Mouse (Mus musculus): ENCODE data around the gene Fam8a1.

Fam8a1 gene

GRCm38 (mm10) chr13:46674601-46675000 is 5.3 kb downstream of the Fam8a1 start:
- DNase-seq (ENCODE audit: low read depth, low spot score), result no peak

DNA sequence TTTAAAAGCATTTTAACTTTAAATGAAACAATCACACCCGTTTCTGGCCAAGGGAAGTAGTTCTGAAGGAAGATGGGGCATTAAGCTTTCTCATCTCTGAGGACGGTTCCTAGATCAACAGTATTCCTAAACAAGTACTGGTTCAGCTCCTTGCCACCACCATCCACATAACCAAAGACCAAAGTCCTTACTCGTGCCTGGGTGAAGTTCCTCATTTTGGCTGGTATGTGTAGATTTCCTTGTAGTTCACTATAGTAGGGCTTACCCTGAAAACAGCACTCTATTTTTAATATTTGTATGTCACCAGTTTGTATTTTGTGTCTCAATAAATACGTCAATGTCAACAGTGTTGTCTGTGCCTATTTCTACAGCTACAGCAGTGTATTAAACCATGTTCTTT is 8.4 kb downstream of the Fam8a1 start:
- DNase-seq (ENCODE audit: low read depth, low spot score), result no peak

DNA sequence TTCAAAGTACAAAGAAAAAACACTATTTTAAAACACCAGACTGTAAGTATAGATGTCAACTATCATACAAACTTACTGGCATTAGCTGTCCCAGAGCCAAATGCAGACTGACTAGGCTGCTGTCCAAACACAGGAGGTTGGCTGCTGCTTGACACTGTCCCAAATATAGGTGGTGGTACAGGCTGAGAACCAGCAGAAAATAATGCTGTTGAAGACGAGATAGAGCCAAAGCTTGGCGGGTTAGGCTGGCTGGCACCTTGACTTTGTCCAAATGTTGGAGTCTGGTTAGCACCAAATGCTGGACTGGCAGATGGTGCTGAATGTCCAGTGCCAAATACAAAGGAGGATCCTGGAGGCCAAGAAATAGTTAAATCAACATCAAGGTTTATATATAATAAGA is 13.6 kb downstream of the Fam8a1 start:
- DNase-seq (ENCODE audit: low read depth, low spot score), result no peak

DNA sequence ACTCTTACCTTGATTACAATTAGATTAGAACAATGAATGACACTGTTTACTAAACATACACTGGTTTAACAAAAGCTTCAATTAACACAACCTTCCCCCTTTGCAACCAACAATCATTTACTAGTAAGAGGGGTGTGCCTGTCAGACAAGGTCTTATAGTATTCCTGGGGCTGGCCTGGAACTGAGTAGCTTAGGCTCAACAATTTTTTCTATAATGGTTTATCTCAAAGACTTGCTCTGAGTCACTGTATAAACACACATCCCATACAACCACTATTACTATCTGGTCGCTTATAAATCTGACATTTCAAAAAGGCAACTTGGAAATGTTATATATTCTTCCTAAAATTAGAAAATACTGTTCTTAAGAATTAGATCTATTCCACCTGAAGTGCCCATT is 14.0 kb downstream of the Fam8a1 start:
- DNase-seq (ENCODE audit: low read depth, low spot score), result no peak

- DNase-seq (ENCODE audit: low read depth, low spot score), result no peak
Observed at GRCm38 (mm10) chr13:46690559-46691241, 21.4 kb downstream of the Fam8a1 start.

DNA sequence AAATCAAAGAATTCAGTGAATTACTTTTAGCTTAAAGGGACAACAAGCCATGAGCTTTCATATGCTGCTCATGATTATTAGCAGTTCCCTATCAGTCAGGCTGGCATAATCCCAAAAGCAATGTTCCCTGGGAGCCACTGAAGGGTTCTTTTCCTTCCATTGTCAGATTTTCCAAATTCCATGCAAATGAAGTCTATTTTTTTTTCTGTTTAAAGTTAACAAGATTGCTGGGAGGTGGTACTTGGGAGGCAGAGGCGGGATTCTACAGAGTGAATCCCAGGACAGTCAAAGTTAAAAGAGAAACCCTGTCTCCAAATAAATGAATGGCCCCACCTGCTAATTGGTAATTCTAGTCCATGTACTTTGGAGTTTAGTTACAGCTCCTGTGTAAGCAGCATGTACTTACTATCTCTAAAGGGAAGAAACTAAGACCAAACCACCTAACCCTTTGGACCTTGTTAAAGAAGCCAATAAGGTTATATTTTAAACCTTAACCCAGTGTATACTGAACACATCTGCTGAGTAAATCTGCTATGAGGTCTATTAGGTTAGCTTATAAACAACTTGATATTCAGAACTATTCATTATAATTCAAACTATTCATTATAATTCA is 26.1 kb downstream of the Fam8a1 start:
- no peak for DNase-seq (ENCODE audit: low read depth, low spot score)

DNA sequence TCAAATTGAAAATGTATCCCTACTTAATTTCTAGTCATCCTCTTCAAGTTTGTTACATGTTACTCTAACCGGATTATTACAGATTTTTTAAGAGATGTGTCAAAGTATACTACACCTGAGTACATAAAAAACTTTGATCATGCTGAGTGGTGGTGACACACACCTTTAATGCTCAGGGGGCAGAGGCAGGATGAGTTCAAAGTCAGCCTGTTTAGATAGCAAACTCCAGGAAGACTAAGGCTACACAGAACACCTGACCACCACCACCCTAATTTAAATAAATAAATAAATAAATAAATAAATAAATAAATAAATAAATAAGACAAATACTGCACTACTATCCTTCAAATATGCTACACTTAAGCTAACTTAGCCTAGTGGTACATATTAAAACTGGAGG is 26.6 kb downstream of the Fam8a1 start:
- no peak for DNase-seq (ENCODE audit: low read depth, low spot score)

GRCm38 (mm10) chr13:46696788-46697187 is 27.5 kb downstream of the Fam8a1 start:
- no peak for DNase-seq (ENCODE audit: low read depth, low spot score)

DNA sequence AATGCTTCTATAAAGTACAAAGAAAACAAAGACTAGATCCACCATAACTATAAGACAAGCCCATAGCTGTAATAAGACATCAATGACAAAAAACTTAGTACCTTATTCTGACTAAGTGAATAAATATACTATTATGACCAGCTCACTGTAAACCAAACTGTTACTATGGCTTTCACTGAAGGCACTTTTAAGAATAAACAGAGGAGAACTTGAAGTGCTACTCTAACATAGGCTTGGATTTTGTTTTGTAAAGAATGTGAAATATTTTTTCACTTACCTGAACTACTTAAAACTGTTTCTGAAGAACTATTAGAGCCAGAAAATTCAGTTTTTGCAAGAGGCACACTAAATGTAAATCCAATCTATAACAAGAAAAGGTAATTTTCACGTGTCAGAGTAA is 30.1 kb downstream of the Fam8a1 start:
- no peak for DNase-seq (ENCODE audit: low read depth, low spot score)

DNA sequence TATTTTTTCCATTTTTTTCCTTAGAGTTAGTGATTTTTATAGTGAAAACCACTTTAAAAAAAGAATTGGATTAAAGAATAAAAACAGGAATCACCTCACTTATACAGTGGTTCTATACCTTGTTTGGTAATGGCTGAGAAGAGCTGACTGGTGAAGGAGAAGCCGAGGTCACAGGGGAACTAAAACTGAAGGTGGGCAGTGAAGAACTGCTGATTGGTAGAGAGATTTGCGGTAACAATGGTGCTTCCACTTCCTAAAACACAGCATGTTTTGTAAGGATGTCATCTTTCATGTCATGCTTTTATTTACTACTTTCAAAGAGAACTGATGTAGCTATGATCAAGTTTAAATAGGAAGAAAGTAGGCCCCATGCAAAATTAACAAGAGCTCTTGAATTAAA is 32.2 kb downstream of the Fam8a1 start:
- DNase-seq (ENCODE audit: low read depth, low spot score), result no peak

DNA sequence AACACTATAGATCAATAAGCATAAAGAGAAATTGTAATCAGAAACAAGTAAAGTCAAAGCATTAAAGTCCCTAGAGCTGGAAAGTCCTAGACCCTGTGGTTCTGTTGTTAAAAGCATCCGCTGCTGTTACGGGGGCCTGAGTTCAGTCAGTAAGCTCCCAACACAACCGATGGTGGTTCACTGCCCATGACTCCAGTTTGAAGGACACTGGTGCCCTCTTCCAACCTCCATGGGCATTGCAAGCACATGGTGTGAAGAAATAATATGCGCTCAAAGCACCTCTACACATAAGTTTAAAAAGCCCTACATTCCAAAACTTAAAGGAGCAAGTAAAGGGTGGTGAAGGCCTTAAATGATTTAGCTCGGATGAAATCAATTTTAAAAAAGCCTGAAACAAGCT is 33.8 kb downstream of the Fam8a1 start:
- DNase-seq (ENCODE audit: low read depth, low spot score), result no peak

DNA sequence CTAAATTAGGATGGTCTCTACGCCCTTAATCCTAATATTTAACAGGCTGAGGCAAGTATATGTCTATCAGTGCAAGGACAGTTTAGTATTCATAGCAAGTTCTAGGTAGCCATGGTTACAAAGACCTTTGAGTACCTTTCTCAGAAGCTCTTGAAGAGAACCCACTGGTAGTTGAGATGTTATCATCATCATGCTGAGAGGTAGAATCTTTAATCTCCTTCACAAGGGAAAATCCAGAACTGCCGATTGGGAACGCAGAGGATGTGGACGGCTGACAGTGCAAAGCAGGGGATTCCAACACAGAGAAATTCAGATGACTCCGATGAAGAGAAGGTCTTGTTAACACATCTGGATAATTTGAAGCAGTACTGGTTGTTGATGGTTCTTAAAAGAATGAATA is 44.2 kb downstream of the Fam8a1 start:
- DNase-seq (ENCODE audit: low read depth, low spot score), result no peak

GRCm38 (mm10) chr13:46715976-46716639 is 46.8 kb downstream of the Fam8a1 start:
- DNase-seq (ENCODE audit: low read depth, low spot score), result no peak

DNA sequence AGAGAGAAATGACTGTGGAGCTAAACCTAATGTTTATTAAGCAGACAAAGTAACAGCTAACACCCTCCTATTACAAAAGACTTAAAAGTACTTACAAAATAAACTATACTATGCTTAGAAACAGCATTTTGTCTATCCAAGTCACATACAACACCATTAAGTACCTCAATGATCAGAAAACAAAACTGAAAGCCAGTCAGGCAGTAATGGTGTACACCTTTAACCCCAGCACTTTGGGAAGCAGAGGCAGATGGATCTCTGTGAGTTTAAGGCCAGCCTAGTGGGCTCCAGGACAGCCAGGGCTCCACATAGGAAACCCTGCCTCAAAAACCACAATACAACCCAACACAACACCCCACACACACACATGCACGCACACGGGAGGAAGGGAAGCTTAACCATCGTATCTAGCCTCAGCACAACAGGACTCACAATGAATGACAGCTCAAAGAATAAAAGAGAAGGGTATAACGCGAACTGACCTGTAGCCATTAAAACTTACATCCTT is 49.6 kb downstream of the Fam8a1 start:
- DNase-seq (ENCODE audit: low read depth, low spot score), result no peak

DNA sequence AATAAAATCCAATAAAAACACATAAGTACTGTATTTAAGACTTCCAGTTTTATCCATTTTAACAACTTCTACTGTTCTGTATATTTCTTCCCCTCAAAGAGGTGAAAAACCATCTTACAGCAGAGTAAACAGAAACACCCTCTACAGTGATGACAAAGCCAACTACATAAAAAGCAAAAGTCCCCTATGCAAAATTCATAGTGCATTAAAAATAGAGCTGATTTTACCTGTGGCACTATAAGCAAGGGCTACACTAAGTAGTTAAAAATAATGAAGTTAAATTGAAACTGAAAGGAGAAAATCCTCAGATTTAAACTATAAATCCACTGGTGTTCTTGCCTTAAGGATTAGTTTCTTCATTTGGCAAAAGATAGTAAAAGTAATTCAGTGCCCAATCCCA is 51.7 kb downstream of the Fam8a1 start:
- DNase-seq (ENCODE audit: low read depth, low spot score), result no peak

DNA sequence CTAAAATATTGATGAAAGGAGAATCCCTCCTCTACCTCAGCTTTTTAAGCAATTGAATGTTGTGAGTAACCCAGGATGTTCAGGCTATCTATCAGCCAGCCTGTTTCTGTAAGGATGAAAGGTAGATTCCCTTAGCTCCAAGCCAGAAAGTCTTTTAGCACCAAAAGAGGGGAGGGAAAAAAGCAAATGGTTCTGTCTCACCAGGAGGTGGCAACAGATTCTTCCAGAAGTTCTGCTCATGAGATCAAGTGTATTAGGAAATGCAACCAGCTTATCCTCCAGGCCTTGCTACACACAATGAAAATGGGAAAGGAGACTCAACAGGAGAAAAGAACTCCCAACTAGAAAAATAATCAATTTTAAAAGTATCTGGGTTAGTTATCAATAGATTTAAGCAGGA is 55.0 kb downstream of the Fam8a1 start:
- DNase-seq (ENCODE audit: low read depth, low spot score), result no peak

- no peak for DNase-seq (ENCODE audit: low read depth, low spot score)
Observed at GRCm38 (mm10) chr13:46725227-46725626, 55.9 kb downstream of the Fam8a1 start.

DNA sequence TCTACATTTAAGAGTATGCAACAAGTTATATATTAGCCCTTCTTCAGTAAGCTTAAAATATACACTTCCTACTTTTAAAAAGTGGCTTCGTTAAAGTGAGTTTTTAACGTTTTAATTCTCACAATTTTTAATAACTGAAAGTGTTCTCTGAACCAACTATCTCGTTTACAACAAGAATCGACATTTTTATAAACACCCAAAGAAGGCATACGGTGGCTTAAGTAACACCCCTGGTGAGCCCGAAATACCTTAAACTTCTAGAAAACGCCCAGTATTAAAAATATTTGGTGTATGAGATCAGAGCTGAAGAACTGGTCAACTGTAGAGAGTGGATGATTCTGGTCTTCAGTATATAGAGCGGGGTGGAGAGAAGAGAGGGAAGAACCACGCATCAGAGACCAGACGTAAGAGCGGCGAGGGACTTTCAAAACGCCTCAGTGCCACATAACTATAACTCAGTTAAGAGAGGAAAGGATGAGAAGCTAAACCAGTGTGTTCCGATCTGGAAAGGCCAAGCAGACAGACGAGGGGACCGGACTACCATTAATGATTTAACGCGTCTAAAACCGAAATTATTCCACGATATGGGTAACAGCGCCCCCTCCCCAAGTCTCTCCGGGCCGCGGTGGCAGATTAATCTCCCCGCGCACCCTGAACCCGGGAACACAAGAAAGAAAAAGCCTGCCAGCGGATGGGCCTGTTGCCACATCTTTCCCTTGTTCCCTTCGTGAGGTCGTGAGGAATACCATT is 57.1 kb downstream of the Fam8a1 start:
- no peak for DNase-seq (ENCODE audit: low read depth, low spot score)

DNA sequence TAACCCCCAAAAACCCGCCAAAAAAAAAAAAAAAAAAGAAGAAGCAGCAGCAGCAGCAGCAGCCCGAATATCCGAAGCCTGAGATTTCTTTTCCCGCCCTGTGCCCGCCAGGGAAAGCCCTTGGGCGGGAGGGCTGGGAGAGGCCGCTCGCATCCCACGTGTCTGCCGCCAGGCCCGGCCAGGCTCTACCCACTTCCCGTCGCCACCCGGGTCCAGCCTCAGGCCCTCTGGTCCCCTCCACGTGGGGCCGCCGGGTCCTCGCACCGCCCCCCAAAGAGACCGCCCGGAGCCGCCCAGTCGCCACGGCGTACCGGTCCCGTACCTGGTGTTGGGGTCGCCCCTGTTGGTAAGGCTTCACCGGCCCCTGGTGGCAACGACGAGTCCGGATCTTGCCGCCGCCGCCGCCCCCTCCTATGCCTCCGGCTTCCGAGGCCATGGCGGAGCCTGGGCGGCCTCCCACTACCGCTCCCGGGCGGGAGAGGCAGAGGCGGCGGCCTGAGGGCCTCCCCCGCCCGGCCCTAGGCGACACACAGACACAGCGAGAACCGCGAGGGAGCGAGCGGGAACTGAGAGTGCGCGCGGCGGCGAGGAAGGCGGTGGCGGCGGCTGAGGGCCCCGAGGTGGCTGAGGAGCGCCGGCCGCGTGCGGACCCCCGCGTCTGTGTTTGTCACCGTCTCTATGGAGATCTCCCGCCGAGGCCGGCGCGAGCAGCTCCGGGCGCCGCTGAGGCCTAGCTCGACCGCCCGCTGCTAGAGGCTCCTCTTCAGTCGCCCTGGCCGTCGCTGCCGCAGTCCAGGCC is 57.9 kb downstream of the Fam8a1 start:
- DNase-seq (ENCODE audit: low read depth, low spot score), result no peak

Data from WW6 (cell line).